Mouse (Mus musculus): ENCODE results near the gene Ppcs. TPM values are rescaled to one million over a fixed set of nuclear protein-coding genes. Genes with fewer than 3 reads are reported as not detected.
A peak's percentile ranks its signal among the peaks of the same experiment; 100 is the strongest.

The Ppcs gene
- polyA plus RNA-seq, 1 experiment from 2014 or later, result 13.0 TPM

GRCm38 (mm10) chr4:119450436-119450835 lies 28.2 kb upstream of the Ppcs start:
- Histone ChIP-seq H3K4me3 (replicated peaks) (no peak overlapping the region), H3K4me1 (replicated peaks) (no peaks in the 10 kb centered on the region), H3K4me2 (no peak overlapping the region), H3K9ac (no peak overlapping the region), H3K27me3 (no peaks in the 10 kb centered on the region), H3K9me3 (replicated peaks) (no peaks in the 10 kb centered on the region), H3K36me3 (replicated peaks) (no peaks in the 10 kb centered on the region), H3K27ac (replicated peaks) (no peak overlapping the region)
- WGBS (ENCODE audit: insufficient replicate concordance), result 47% methylated on average over 7 of the region's 7 CpGs
- ATAC-seq (ENCODE audit: insufficient read depth), result no peak

DNA sequence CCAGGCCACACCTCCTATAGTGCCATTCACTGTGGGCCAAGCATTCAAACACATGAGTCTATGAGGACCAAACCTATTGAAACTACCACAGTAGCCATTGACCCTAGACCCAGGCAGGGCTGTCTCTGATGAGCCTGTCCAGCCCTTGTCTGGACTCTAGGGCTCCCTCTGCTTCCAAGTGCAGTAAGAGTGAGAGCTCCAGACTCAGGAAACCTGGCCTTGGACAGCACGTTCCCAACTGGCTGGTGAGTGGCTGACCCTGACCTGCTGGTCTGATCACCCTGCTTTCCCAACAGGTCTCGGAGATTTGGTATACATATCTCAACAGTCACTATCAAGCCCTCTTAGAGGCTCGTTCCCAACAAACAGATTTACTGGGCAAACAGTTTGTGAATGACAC lies 25.6 kb upstream of the Ppcs start:
- no peak overlapping the region for H3K9ac ChIP-seq
- H3K4me3 ChIP-seq (replicated peaks), result no peak overlapping the region
- 52% methylated on average over 3 of the region's 3 CpGs for WGBS (ENCODE audit: insufficient replicate concordance)
- H3K9me3 ChIP-seq (replicated peaks), result no peaks in the 10 kb centered on the region
- H3K27me3 ChIP-seq, result no peaks in the 10 kb centered on the region
- H3K27ac ChIP-seq (replicated peaks), result no peak overlapping the region
- no peaks in the 10 kb centered on the region for H3K4me1 ChIP-seq (replicated peaks)
- no peak overlapping the region for H3K4me2 ChIP-seq
- no peak for ATAC-seq (ENCODE audit: insufficient read depth)
- no peaks in the 10 kb centered on the region for H3K36me3 ChIP-seq (replicated peaks)

DNA sequence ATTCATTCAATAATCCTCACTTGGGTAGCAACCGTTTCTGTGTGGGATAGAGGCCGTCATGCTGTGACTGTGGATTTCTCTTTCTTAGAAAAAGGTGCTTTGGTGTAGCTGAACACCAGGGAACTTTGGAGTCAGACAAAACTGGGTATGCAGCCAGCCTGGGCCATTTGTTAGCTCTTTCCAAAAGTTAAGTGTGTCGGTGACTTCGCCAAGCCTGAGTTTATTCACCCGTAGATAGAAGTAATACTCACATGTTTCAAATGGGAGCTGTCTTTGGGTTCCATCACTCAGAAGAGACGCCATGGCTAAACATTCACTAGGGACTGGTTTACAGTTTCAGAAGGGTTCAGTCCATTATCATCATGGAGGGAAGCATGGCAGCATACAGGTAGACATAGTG lies 25.0 kb upstream of the Ppcs start:
- Histone ChIP-seq H3K9me3 (replicated peaks) (no peaks in the 10 kb centered on the region), H3K27me3 (no peaks in the 10 kb centered on the region), H3K4me1 (replicated peaks) (no peaks in the 10 kb centered on the region), H3K27ac (replicated peaks) (no peak overlapping the region), H3K4me3 (replicated peaks) (no peak overlapping the region), H3K36me3 (replicated peaks) (no peaks in the 10 kb centered on the region), H3K9ac (no peak overlapping the region), H3K4me2 (no peak overlapping the region)
- WGBS (ENCODE audit: insufficient replicate concordance), result 73% methylated on average over 6 of the region's 6 CpGs
- ATAC-seq (ENCODE audit: insufficient read depth), result no peak

DNA sequence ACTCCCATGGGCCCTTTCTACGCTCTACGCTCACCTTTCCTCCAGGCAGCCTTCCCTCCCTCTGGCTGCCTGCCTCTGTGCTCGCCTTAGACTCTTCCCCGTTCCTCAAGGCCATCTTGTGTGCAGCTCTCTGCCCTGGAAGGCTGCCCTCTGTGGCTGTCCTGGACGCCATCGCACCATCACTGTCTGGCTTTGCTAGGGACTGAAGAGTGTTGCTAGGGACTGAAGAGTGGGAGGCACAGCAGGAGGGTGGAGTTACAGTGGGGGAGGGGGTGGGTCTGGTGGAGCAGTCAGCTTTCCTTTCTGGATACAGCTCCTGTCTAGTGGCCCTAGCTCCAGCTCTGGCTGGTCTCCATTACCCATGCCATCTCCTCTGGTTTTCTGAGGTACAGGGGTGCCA lies 20.3 kb upstream of the Ppcs start:
- Histone ChIP-seq H3K9ac (no peak overlapping the region), H3K4me1 (replicated peaks) (no peaks in the 10 kb centered on the region), H3K36me3 (replicated peaks) (no peaks in the 10 kb centered on the region), H3K27ac (replicated peaks) (no peak overlapping the region), H3K27me3 (peaks cover 4% of the 10 kb centered on the region; the same call in 1 of the 2 replicates), H3K4me3 (replicated peaks) (no peak overlapping the region), H3K4me2 (no peak overlapping the region), H3K9me3 (replicated peaks) (no peaks in the 10 kb centered on the region)
- 42% methylated on average over 6 of the region's 6 CpGs for whole genome bisulfite sequencing (ENCODE audit: insufficient replicate concordance)
- ATAC-seq (ENCODE audit: insufficient read depth), result no peak

DNA sequence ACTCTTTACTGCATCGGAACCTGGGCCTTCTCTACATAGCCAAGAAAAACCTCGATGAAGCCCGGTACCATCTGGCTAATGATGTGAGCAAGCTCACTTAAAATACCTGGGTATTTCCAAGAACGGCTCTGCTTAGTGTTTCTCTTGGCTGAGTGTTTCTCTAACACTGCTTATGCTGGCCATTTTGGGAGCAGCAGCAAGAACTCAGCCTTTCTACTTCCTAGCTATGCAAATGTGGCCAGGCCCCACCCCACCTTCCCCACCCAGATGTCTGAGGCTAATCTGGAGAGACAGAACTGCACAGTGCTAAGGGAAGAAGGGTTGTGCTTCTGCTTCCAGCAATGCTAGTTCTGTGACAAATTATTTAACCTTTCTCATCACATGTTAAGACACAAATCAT lies 19.6 kb upstream of the Ppcs start:
- no peak for ATAC-seq (ENCODE audit: insufficient read depth)
- peaks cover 4% of the 10 kb centered on the region; the same call in 1 of the 2 replicates for H3K27me3 ChIP-seq
- no peak overlapping the region for H3K27ac ChIP-seq (replicated peaks)
- H3K9me3 ChIP-seq (replicated peaks), result no peaks in the 10 kb centered on the region
- WGBS (ENCODE audit: insufficient replicate concordance), result 73% methylated on average over 4 of the region's 4 CpGs
- no peak overlapping the region for H3K9ac ChIP-seq
- H3K4me1 ChIP-seq (replicated peaks), result no peaks in the 10 kb centered on the region
- H3K36me3 ChIP-seq (replicated peaks), result no peaks in the 10 kb centered on the region
- no peak overlapping the region for H3K4me3 ChIP-seq (replicated peaks)
- no peak overlapping the region for H3K4me2 ChIP-seq

DNA sequence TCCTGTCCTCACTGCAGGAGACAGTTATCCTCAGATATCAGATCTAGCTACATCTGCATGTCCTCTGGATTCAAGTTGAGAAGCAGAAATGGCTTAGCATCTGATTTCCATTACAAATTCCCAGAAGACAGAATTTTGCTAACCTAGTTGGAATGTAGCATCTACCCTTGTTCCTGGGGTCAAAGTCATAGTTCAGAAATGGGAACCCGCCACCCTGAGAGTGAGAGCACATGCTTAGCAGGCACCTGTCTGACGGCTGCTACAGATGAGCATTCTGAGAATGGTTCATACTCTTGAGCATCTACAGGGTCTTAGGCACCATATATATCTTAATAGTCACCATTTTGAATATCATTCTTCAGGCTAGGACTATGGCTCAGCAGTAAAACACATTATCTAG lies 15.7 kb upstream of the Ppcs start:
- Histone ChIP-seq H3K9me3 (replicated peaks) (no peaks in the 10 kb centered on the region), H3K36me3 (replicated peaks) (no peaks in the 10 kb centered on the region), H3K4me1 (replicated peaks) (no peaks in the 10 kb centered on the region), H3K4me3 (replicated peaks) (no peak overlapping the region), H3K9ac (no peak overlapping the region), H3K27ac (replicated peaks) (no peak overlapping the region), H3K4me2 (no peak overlapping the region), H3K27me3 (peaks cover 4% of the 10 kb centered on the region; the same call in 1 of the 2 replicates)
- no peak for ATAC-seq (ENCODE audit: insufficient read depth)
- WGBS (ENCODE audit: insufficient replicate concordance), result 66% methylated on average over 2 of the region's 2 CpGs

DNA sequence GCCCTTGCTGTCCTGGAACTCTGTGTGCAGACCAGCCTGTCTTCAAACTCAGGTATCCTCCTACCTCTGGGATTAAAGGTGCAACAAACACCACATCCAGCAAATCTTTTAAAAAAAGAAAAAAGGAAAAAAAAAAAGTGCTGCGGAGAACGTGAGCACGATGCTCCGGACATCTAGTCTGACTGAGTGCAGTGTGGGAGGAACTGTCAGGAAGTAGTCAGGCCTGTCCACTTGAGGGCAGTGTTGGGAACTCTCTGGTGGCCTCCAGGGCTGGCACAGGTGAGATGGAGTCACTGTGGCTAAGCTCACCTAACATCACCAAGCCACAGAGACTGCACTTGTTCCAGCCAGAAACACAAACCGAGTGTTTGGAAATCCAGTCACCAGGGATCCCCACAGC lies 8.5 kb upstream of the Ppcs start:
- Histone ChIP-seq H3K9me3 (replicated peaks) (no peaks in the 10 kb centered on the region), H3K36me3 (replicated peaks) (no peaks in the 10 kb centered on the region), H3K27ac (replicated peaks) (no peak overlapping the region), H3K4me2 (peak overlapping the region; percentile 27; the same call in 1 of the 2 replicates), H3K27me3 (0 out of 2 replicates have a peak, but pooled peaks cover 6% of the 10 kb centered on the region), H3K4me1 (replicated peaks) (peaks cover 13% of the 10 kb centered on the region), H3K4me3 (replicated peaks) (no peak overlapping the region), H3K9ac (no peak overlapping the region)
- ATAC-seq (ENCODE audit: insufficient read depth), result no peak
- WGBS (ENCODE audit: insufficient replicate concordance), result 30% methylated on average over 5 of the region's 5 CpGs

- no peak overlapping the region for H3K9ac ChIP-seq
- H3K4me1 ChIP-seq (replicated peaks), result peaks cover 43% of the 10 kb centered on the region
- no peak overlapping the region for H3K4me3 ChIP-seq (replicated peaks)
- 0 out of 2 replicates have a peak, but pooled peaks cover 6% of the 10 kb centered on the region for H3K27me3 ChIP-seq
- ATAC-seq (ENCODE audit: insufficient read depth), result no peak
- H3K4me2 ChIP-seq, result no peak overlapping the region
- H3K27ac ChIP-seq (replicated peaks), result peak overlapping the region; percentile 30; the same call in 1 of the 2 replicates
- H3K9me3 ChIP-seq (replicated peaks), result no peaks in the 10 kb centered on the region
- no peaks in the 10 kb centered on the region for H3K36me3 ChIP-seq (replicated peaks)
- WGBS (ENCODE audit: insufficient replicate concordance), result 69% methylated on average over 2 of the region's 2 CpGs
Measured at GRCm38 (mm10) chr4:119427680-119428079, 5.5 kb upstream of the Ppcs start.

DNA sequence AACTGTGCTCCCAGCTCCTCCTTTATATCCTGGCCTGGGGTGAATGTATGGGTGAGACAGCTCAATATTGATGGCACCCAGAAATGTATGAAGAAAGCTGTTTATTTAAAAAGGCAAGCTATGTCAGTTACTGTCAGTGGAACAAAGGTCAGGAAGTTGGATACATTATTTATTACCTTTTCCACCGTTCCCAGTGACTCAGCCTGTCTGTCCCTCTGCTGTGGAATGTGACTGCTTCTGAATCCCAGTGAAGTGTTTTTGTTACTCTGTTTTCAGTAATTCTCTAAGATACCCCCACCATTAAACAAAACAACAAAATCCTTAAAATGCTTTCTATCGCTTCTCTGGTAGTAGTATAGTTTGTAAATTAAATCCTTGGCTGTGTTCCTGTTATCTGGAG lies 3.4 kb upstream of the Ppcs start:
- H3K9me3 ChIP-seq (replicated peaks), result no peaks in the 10 kb centered on the region
- no peaks in the 10 kb centered on the region for H3K27me3 ChIP-seq
- H3K4me3 ChIP-seq (replicated peaks), result no peak overlapping the region
- H3K9ac ChIP-seq, result no peak overlapping the region
- no peaks in the 10 kb centered on the region for H3K36me3 ChIP-seq (replicated peaks)
- peak overlapping the region; percentile 30 for H3K4me2 ChIP-seq
- peak overlapping the region; percentile 70 for H3K27ac ChIP-seq (replicated peaks)
- peaks cover 59% of the 10 kb centered on the region for H3K4me1 ChIP-seq (replicated peaks)
- 37% methylated on average over 2 of the region's 2 CpGs for WGBS (ENCODE audit: insufficient replicate concordance)
- no peak for ATAC-seq (ENCODE audit: insufficient read depth)

GRCm38 (mm10) chr4:119425077-119425476 lies 2.9 kb upstream of the Ppcs start:
- peaks cover 62% of the 10 kb centered on the region for H3K4me1 ChIP-seq (replicated peaks)
- ATAC-seq (ENCODE audit: insufficient read depth), result 0 out of 2 replicates have a peak, but pooled peaks have one; percentile 16

DNA sequence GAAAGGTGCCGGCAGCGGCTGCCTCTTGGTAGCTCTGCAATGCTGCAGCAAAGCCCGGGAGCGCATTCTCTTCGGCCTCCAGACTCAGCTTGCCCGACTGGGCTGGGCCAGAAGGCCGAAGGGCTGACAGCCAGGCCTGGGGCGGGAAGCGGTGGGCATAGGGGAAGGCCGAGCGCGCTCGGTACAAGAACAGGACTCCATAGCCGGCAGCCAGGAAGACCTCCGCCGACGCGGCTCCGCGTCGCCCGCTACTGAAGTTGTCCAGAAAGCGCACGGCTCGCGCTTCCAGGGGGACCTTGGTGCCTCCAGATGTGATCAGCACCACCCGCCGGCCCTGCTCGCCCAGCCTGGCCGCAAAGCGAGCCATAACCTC lies 313 bp downstream of the Ppcs start:
- Histone ChIP-seq H3K36me3 (replicated peaks) (no peaks in the 10 kb centered on the region), H3K4me1 (replicated peaks) (peaks cover 73% of the 10 kb centered on the region), H3K4me3 (replicated peaks) (peak overlapping the region; percentile 71), H3K27me3 (no peaks in the 10 kb centered on the region), H3K9me3 (replicated peaks) (no peaks in the 10 kb centered on the region), H3K4me2 (peak overlapping the region; percentile 92), H3K27ac (replicated peaks) (peak overlapping the region; percentile 88), H3K9ac (peak overlapping the region; percentile 67)
- ATAC-seq (ENCODE audit: insufficient read depth), result peak; percentile 40
- WGBS (ENCODE audit: insufficient replicate concordance), result 1% methylated on average over 31 of the region's 31 CpGs

More at GRCm38 (mm10) chr4:119425077-119425476, 2.9 kb upstream of the Ppcs start:
- Histone ChIP-seq H3K27me3 (no peaks in the 10 kb centered on the region), H3K27ac (replicated peaks) (peak overlapping the region; percentile 71), H3K4me2 (peak overlapping the region; percentile 30), H3K9me3 (replicated peaks) (no peaks in the 10 kb centered on the region), H3K36me3 (replicated peaks) (no peaks in the 10 kb centered on the region), H3K4me3 (replicated peaks) (no peak overlapping the region), H3K9ac (no peak overlapping the region)
- WGBS (ENCODE audit: insufficient replicate concordance), result 37% methylated on average over 2 of the region's 2 CpGs

DNA sequence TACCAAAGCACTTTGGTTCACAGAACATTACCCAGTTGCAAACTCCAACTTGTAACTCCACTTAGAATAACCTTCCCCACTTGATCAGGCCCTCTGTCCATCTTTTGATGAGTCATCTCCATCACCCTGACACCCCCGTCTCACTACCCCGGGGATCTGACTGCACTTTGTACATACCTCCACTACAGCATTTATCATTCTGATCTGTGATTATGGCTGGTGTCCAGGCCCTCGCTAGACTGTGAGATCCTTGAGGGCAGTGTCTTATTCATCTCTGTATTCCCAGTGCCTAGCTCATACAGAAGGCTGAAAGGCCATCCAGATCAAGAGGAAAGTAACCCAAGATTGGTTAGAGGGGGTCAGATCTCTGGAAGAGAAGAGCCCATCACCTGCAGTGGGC lies 1.0 kb downstream of the Ppcs start:
- no peak overlapping the region for H3K27ac ChIP-seq (replicated peaks)
- WGBS (ENCODE audit: insufficient replicate concordance), result 16% methylated on average over 3 of the region's 3 CpGs
- peak overlapping the region; percentile 71 for H3K4me3 ChIP-seq (replicated peaks)
- no peaks in the 10 kb centered on the region for H3K36me3 ChIP-seq (replicated peaks)
- peak overlapping the region; percentile 92 for H3K4me2 ChIP-seq
- no peak for ATAC-seq (ENCODE audit: insufficient read depth)
- peaks cover 71% of the 10 kb centered on the region for H3K4me1 ChIP-seq (replicated peaks)
- no peaks in the 10 kb centered on the region for H3K9me3 ChIP-seq (replicated peaks)
- H3K27me3 ChIP-seq, result peaks cover 4% of the 10 kb centered on the region; the same call in 1 of the 2 replicates
- peak overlapping the region; percentile 67 for H3K9ac ChIP-seq
